Mouse (Mus musculus): ENCODE data around the gene Atxn1. TPM values are rescaled to one million over a fixed set of nuclear protein-coding genes. Genes with fewer than 3 reads are reported as not detected.

Gene Atxn1
- total and polyA plus RNA-seq, 3 experiments: 8.0 to 13.1 (median 9.7) TPM

DNA sequence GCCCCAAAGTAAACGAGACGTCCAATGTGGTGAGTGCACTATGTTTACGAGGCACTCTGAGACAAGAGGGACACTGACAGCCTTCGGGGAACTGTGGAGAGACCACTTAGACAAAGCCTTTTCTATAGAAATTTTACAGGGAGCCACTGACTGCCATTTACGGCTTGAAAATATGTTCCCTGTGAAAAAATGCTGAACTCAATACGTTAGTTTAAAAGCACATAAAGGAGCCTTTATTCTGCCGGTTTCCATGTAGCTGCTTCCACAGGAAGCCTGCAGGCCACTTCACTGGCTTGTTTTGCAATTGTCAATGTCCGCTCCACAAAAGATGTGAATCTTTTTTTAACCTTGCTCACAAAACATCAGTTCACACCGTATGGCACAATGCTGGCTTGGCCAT is 186.6 kb downstream of the Atxn1 start:
- Histone ChIP-seq H3K79me2 (replicated peaks; ENCODE audit: control insufficient read depth, extremely low read depth, insufficient read depth, poor library complexity, severe bottlenecking) (no peaks in the 10 kb centered on the region), H3K27me3 (replicated peaks) (no peaks in the 10 kb centered on the region), H3K4me2 (ENCODE audit: insufficient read depth, low read depth, poor library complexity, severe bottlenecking) (no peak overlapping the region), H3K36me3 (replicated peaks in 1 of 2; ENCODE audit: control insufficient read depth in 1 of 2, insufficient read depth in 1 of 2, low read length in 1 of 2) (peaks cover 34 to 91% of the 10 kb centered on the region in 2 experiments), H3K4me3 (replicated peaks in 1 of 3; ENCODE audit: low read depth in 2 of 3, low read length in 2 of 3, poor library complexity in 1 of 3) (no peak overlapping the region), H3K27ac (ENCODE audit: insufficient read depth, low read depth) (no peak overlapping the region), H3K9me3 (replicated peaks; ENCODE audit: low read length) (peaks cover 9% of the 10 kb centered on the region), H3K4me1 (ENCODE audit: control insufficient read depth in 1 of 2, insufficient read depth in 2 of 2) (no peaks in the 10 kb centered on the region), H3K9ac (ENCODE audit: insufficient read depth, low read depth) (no peak overlapping the region)
- DNase-seq (ENCODE audit: extremely low read depth): no peak
- in situ Hi-C loops (cut with MboI; ENCODE audit: low pct_ligation_motif_present, low pct_unique_long_range_greater_than_20kb, low sequenced_read_pairs): no loop called here
- dilution Hi-C loops (cut with MboI; ENCODE audit: extremely low pct_ligation_motif_present, extremely low pct_unique_long_range_greater_than_20kb, low sequenced_read_pairs): no loop called here
- TF ChIP-seq MXI1 (IDR thresholded peaks at IDR 0.05; ENCODE audit: low read depth, low read length) (no peak), ELF1 (IDR thresholded peaks at IDR 0.05; ENCODE audit: low read depth, low read length) (no peak), TCF12 (IDR thresholded peaks at IDR 0.05; ENCODE audit: low read depth, low read length) (no peak), CHD2 (IDR thresholded peaks at IDR 0.05; ENCODE audit: low read length) (no peak), JUND (conservative IDR thresholded peaks at IDR 0.05; ENCODE audit: low read depth, low read length) (no peak), JUN (IDR thresholded peaks at IDR 0.05; ENCODE audit: insufficient read depth, low read depth, low read length) (no peak), NELFE (IDR thresholded peaks at IDR 0.05; ENCODE audit: low read depth, low read length) (no peak)

DNA sequence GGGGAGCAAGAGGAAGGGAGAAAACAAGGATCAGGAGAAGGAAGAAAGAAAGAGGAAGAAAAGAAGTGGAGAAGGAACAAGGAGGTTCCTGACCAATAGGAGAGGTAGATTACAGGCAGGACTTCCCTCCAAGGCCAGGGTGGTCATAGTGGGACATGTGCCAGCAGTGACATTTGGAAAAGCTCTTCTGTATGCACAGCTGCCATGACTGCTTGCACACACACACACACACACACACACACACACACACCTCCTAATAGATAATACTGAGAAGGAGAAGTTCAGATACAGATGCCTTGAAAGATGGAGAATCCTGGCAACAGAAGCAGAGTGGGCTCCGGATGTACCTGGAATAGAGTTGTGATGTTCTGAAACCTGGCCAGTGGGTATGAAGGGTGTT is 189.3 kb downstream of the Atxn1 start:
- Histone ChIP-seq H3K36me3 (replicated peaks in 1 of 2; ENCODE audit: control insufficient read depth in 1 of 2, insufficient read depth in 1 of 2, low read length in 1 of 2) (peaks cover 36 to 87% of the 10 kb centered on the region in 2 experiments), H3K4me3 (replicated peaks in 1 of 3; ENCODE audit: low read depth in 2 of 3, low read length in 2 of 3, poor library complexity in 1 of 3) (no peak overlapping the region), H3K79me2 (replicated peaks; ENCODE audit: control insufficient read depth, extremely low read depth, insufficient read depth, poor library complexity, severe bottlenecking) (no peaks in the 10 kb centered on the region), H3K9ac (ENCODE audit: insufficient read depth, low read depth) (no peak overlapping the region), H3K4me1 (ENCODE audit: control insufficient read depth in 1 of 2, insufficient read depth in 2 of 2) (no peaks in the 10 kb centered on the region), H3K27ac (ENCODE audit: insufficient read depth, low read depth) (no peak overlapping the region), H3K27me3 (replicated peaks) (no peaks in the 10 kb centered on the region), H3K9me3 (replicated peaks; ENCODE audit: low read length) (peaks cover 7% of the 10 kb centered on the region), H3K4me2 (ENCODE audit: insufficient read depth, low read depth, poor library complexity, severe bottlenecking) (no peak overlapping the region)
- TF ChIP-seq MXI1 (IDR thresholded peaks at IDR 0.05; ENCODE audit: low read depth, low read length): no peak
- no peak for TF ChIP-seq JUN (IDR thresholded peaks at IDR 0.05; ENCODE audit: insufficient read depth, low read depth, low read length)
- TF ChIP-seq NELFE (IDR thresholded peaks at IDR 0.05; ENCODE audit: low read depth, low read length): no peak
- TF ChIP-seq NRF1 (IDR thresholded peaks at IDR 0.05; ENCODE audit: low read depth, low read length): no peak
- no peak for TF ChIP-seq MEF2A (IDR thresholded peaks at IDR 0.05; ENCODE audit: borderline replicate concordance, low read depth, low read length)
- no peak for TF ChIP-seq MAFK (IDR thresholded peaks at IDR 0.05; ENCODE audit: insufficient replicate concordance, low read length)
- TF ChIP-seq MAX (IDR thresholded peaks at IDR 0.05; ENCODE audit: low read length): no peak
- in situ Hi-C loops (cut with MboI; ENCODE audit: low pct_ligation_motif_present, low pct_unique_long_range_greater_than_20kb, low sequenced_read_pairs): no loop called here
- dilution Hi-C loops (cut with MboI; ENCODE audit: extremely low pct_ligation_motif_present, extremely low pct_unique_long_range_greater_than_20kb, low sequenced_read_pairs): no loop called here
- no peak for DNase-seq (ENCODE audit: extremely low read depth)

DNA sequence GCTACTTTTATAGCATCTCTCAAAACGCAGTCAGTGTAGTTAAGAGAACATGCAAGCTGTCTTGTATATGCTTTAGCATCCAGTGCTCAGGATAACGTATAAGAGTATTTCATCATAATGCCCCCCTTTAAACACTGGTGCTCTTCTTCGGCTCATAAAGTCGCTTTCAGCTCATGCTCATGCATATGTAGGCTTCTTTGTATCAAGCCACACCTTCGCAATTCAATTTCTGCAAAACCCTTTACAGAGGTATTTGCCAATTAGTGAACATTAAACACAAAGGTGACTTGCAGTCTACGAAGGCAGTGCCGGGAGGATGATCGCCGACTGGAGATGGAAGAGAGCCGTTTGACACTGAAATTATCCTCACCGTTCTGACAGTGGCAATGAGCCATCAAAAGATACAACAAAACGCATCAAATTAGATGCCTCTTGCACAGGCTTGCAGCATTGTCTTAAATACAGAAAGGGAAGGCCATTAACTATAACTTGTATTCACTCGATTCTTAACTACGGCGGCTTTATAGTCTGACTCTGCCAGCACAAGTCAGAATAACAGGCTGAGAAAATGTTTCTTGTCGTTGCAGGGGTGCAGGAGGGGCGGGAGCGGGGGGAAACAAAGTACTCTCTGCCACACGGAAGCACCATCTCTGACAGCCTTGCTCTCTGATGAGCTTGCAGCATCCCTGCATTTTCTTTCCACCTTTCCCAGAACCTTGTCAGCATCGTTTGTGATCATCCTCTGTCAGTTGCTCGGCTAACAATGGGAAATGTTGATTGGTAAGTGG is 191.2 kb downstream of the Atxn1 start:
- in situ Hi-C loops (cut with MboI; ENCODE audit: low pct_ligation_motif_present, low pct_unique_long_range_greater_than_20kb, low sequenced_read_pairs): no loop called here
- DNase-seq (ENCODE audit: extremely low read depth): no peak
- Histone ChIP-seq H3K9ac (ENCODE audit: insufficient read depth, low read depth) (no peak overlapping the region), H3K4me1 (ENCODE audit: control insufficient read depth in 1 of 2, insufficient read depth in 2 of 2) (no peaks in the 10 kb centered on the region), H3K27ac (ENCODE audit: insufficient read depth, low read depth) (no peak overlapping the region), H3K9me3 (replicated peaks; ENCODE audit: low read length) (no peaks in the 10 kb centered on the region), H3K79me2 (replicated peaks; ENCODE audit: control insufficient read depth, extremely low read depth, insufficient read depth, poor library complexity, severe bottlenecking) (no peaks in the 10 kb centered on the region), H3K4me2 (ENCODE audit: insufficient read depth, low read depth, poor library complexity, severe bottlenecking) (no peak overlapping the region), H3K36me3 (replicated peaks in 1 of 2; ENCODE audit: control insufficient read depth in 1 of 2, insufficient read depth in 1 of 2, low read length in 1 of 2) (peaks cover 39 to 89% of the 10 kb centered on the region in 2 experiments), H3K4me3 (replicated peaks in 1 of 3; ENCODE audit: low read depth in 2 of 3, low read length in 2 of 3, poor library complexity in 1 of 3) (no peak overlapping the region), H3K27me3 (replicated peaks) (no peaks in the 10 kb centered on the region)
- dilution Hi-C loops (cut with MboI; ENCODE audit: extremely low pct_ligation_motif_present, extremely low pct_unique_long_range_greater_than_20kb, low sequenced_read_pairs): no loop called here
- TF ChIP-seq USF2 (conservative IDR thresholded peaks at IDR 0.05; ENCODE audit: low read depth, low read length): no peak
- TF ChIP-seq E2F4 (IDR thresholded peaks at IDR 0.05; ENCODE audit: insufficient replicate concordance, low read depth, low read length): no peak
- no peak for TF ChIP-seq HCFC1 (IDR thresholded peaks at IDR 0.05; ENCODE audit: low read depth, low read length)
- no peak for TF ChIP-seq GABPA (IDR thresholded peaks at IDR 0.05; ENCODE audit: insufficient replicate concordance, low read depth, low read length)
- TF ChIP-seq PAX5 (IDR thresholded peaks at IDR 0.05; ENCODE audit: low read length): no peak
- no peak for TF ChIP-seq CHD2 (IDR thresholded peaks at IDR 0.05; ENCODE audit: low read length)
- no peak for TF ChIP-seq KAT2A (IDR thresholded peaks at IDR 0.05; ENCODE audit: insufficient replicate concordance, low read length)
- no peak for TF ChIP-seq MAX (IDR thresholded peaks at IDR 0.05; ENCODE audit: low read length)
- TF ChIP-seq ZC3H11A (IDR thresholded peaks at IDR 0.05; ENCODE audit: low read depth, low read length): no peak
- TF ChIP-seq JUND (conservative IDR thresholded peaks at IDR 0.05; ENCODE audit: low read depth, low read length): no peak
- no peak for TF ChIP-seq NRF1 (IDR thresholded peaks at IDR 0.05; ENCODE audit: low read depth, low read length)
- TF ChIP-seq MXI1 (IDR thresholded peaks at IDR 0.05; ENCODE audit: low read depth, low read length): no peak
